Mouse (Mus musculus): ENCODE measurements around the gene Adap2. TPM values are rescaled to one million over a fixed set of nuclear protein-coding genes. Genes with fewer than 3 reads are reported as not detected.

Adap2 gene
- polyA plus RNA-seq, 1 experiment from 2014 or later, result 2.7 TPM

DNA sequence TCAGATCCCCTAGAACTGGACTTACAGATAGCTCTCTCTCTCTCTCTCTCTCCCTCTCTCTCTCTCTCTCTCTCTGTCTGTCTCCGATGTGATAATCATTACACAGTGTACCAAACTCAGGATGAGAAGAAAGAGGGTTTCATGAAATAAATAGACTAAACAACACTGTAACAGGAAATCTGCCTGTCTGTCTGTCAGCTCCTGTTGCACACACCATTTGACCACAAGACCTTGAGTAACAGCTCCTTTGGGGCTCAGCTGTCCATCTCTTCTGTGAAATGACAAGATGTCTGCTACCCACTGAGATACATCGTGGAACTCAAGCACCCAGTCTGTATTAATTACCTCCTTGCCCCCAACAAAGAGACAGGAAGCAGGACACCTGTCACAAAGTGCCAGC, 2.4 kb upstream of the Adap2 start:
- H3K4me3 ChIP-seq (ENCODE audit: low read depth, low read length), result no peak overlapping the region
- H3K4me1 ChIP-seq (ENCODE audit: control insufficient read depth, insufficient read depth, low read length), result no peaks in the 10 kb centered on the region
- 60% methylated on average over 2 of the region's 2 CpGs for WGBS
- no peak overlapping the region for H3K9ac ChIP-seq (ENCODE audit: low read depth, low read length)
- H3K9me3 ChIP-seq (ENCODE audit: control insufficient read depth, low read length), result no peaks in the 10 kb centered on the region
- no peaks in the 10 kb centered on the region for H3K36me3 ChIP-seq (ENCODE audit: control insufficient read depth, insufficient read depth, low read length)
- H3K27me3 ChIP-seq (replicated peaks; ENCODE audit: control insufficient read depth, insufficient read depth, low read length), result peaks cover 41% of the 10 kb centered on the region
- no peak for DNase-seq (ENCODE audit: low spot score)
- ATAC-seq (ENCODE audit: low read depth), result no peak
- no peak overlapping the region for H3K4me2 ChIP-seq (ENCODE audit: low read depth, low read length)
- no peak overlapping the region for H3K27ac ChIP-seq (replicated peaks; ENCODE audit: low read depth, low read length)

- ATAC-seq (ENCODE audit: low read depth), result no peak
- H3K9ac ChIP-seq (ENCODE audit: low read depth, low read length), result no peak overlapping the region
- H3K4me2 ChIP-seq (ENCODE audit: low read depth, low read length), result no peak overlapping the region
- peaks cover 41% of the 10 kb centered on the region for H3K27me3 ChIP-seq (replicated peaks; ENCODE audit: control insufficient read depth, insufficient read depth, low read length)
- no peak overlapping the region for H3K27ac ChIP-seq (replicated peaks; ENCODE audit: low read depth, low read length)
- no peak overlapping the region for H3K4me3 ChIP-seq (ENCODE audit: low read depth, low read length)
- DNase-seq (ENCODE audit: low spot score), result no peak
- H3K36me3 ChIP-seq (ENCODE audit: control insufficient read depth, insufficient read depth, low read length), result no peaks in the 10 kb centered on the region
- H3K9me3 ChIP-seq (ENCODE audit: control insufficient read depth, low read length), result no peaks in the 10 kb centered on the region
- 76% methylated on average over 8 of the region's 8 CpGs for WGBS
- no peaks in the 10 kb centered on the region for H3K4me1 ChIP-seq (ENCODE audit: control insufficient read depth, insufficient read depth, low read length)
These were observed 1.5 kb upstream of the Adap2 start for GRCm38 (mm10) chr11:80152376-80152775.

GRCm38 (mm10) chr11:80154501-80154900, 596 bp downstream of the Adap2 start:
- peak overlapping the region; percentile 49 for H3K9ac ChIP-seq (ENCODE audit: low read depth, low read length)
- H3K4me3 ChIP-seq (ENCODE audit: low read depth, low read length), result peak overlapping the region; percentile 48
- H3K36me3 ChIP-seq (ENCODE audit: control insufficient read depth, insufficient read depth, low read length), result no peaks in the 10 kb centered on the region
- peak overlapping the region; percentile 70 for H3K4me2 ChIP-seq (ENCODE audit: low read depth, low read length)
- H3K4me1 ChIP-seq (ENCODE audit: control insufficient read depth, insufficient read depth, low read length), result no peaks in the 10 kb centered on the region
- peaks cover 41% of the 10 kb centered on the region for H3K27me3 ChIP-seq (replicated peaks; ENCODE audit: control insufficient read depth, insufficient read depth, low read length)
- ATAC-seq (ENCODE audit: low read depth), result no peak
- DNase-seq (ENCODE audit: low spot score), result no peak
- H3K9me3 ChIP-seq (ENCODE audit: control insufficient read depth, low read length), result no peaks in the 10 kb centered on the region
- 31% methylated on average over 13 of the region's 25 CpGs for WGBS
- no peak overlapping the region for H3K27ac ChIP-seq (replicated peaks; ENCODE audit: low read depth, low read length)

DNA sequence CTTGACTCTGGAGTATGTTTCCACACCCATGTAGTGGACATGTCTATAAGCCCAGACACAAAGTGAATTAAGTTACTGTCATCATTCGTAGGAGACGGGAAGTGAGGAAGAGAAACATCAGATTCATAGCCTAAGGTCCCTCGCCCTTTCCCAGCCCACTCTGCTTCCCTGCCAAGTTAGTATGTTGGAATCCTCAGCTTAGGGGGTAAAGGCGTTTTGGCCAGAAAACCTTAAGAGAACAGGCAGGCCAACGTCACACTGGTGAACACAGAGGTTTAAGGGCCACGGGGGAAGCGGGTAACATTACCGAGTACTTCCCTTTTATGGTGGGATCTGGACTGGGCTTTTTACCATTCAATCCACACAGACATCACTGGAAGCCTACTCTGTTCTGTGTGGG, 1.6 kb downstream of the Adap2 start:
- no peak for ATAC-seq (ENCODE audit: low read depth)
- Histone ChIP-seq H3K4me2 (ENCODE audit: low read depth, low read length) (no peak overlapping the region), H3K9me3 (ENCODE audit: control insufficient read depth, low read length) (no peaks in the 10 kb centered on the region), H3K4me1 (ENCODE audit: control insufficient read depth, insufficient read depth, low read length) (no peaks in the 10 kb centered on the region), H3K36me3 (ENCODE audit: control insufficient read depth, insufficient read depth, low read length) (no peaks in the 10 kb centered on the region), H3K27me3 (replicated peaks; ENCODE audit: control insufficient read depth, insufficient read depth, low read length) (peaks cover 41% of the 10 kb centered on the region), H3K27ac (replicated peaks; ENCODE audit: low read depth, low read length) (no peak overlapping the region), H3K9ac (ENCODE audit: low read depth, low read length) (no peak overlapping the region), H3K4me3 (ENCODE audit: low read depth, low read length) (no peak overlapping the region)
- 87% methylated on average over 8 of the region's 8 CpGs for WGBS
- no peak for DNase-seq (ENCODE audit: low spot score)

DNA sequence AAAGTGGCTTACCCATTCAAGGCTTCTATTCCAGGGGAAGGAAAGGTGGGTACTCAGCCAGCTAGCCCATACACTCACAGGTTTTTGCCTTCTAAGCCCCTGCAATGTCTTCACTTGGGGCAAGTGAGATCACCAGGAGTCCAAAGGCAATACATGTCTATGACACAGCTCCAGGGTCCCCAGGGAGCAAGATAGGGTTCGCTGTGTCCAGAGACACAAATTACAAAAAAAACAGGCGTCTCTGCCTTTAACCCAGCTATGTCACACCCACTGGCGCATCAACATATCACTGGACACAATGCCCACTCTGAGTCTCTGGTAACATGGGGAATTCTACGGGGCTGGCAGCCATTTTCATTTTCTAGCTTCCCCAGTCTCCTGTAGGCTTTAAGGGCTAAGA, 2.1 kb downstream of the Adap2 start:
- Histone ChIP-seq H3K27me3 (replicated peaks; ENCODE audit: control insufficient read depth, insufficient read depth, low read length) (peaks cover 41% of the 10 kb centered on the region), H3K27ac (replicated peaks; ENCODE audit: low read depth, low read length) (no peak overlapping the region), H3K4me2 (ENCODE audit: low read depth, low read length) (no peak overlapping the region), H3K36me3 (ENCODE audit: control insufficient read depth, insufficient read depth, low read length) (no peaks in the 10 kb centered on the region), H3K9ac (ENCODE audit: low read depth, low read length) (no peak overlapping the region), H3K4me1 (ENCODE audit: control insufficient read depth, insufficient read depth, low read length) (no peaks in the 10 kb centered on the region), H3K4me3 (ENCODE audit: low read depth, low read length) (no peak overlapping the region), H3K9me3 (ENCODE audit: control insufficient read depth, low read length) (no peaks in the 10 kb centered on the region)
- WGBS, result 76% methylated on average over 4 of the region's 4 CpGs
- no peak for DNase-seq (ENCODE audit: low spot score)
- no peak for ATAC-seq (ENCODE audit: low read depth)

GRCm38 (mm10) chr11:80156841-80157240, 2.9 kb downstream of the Adap2 start:
- no peak overlapping the region for H3K27ac ChIP-seq (replicated peaks; ENCODE audit: low read depth, low read length)
- H3K27me3 ChIP-seq (replicated peaks; ENCODE audit: control insufficient read depth, insufficient read depth, low read length), result peaks cover 41% of the 10 kb centered on the region
- H3K36me3 ChIP-seq (ENCODE audit: control insufficient read depth, insufficient read depth, low read length), result no peaks in the 10 kb centered on the region
- H3K9me3 ChIP-seq (ENCODE audit: control insufficient read depth, low read length), result no peaks in the 10 kb centered on the region
- H3K4me3 ChIP-seq (ENCODE audit: low read depth, low read length), result no peak overlapping the region
- no peaks in the 10 kb centered on the region for H3K4me1 ChIP-seq (ENCODE audit: control insufficient read depth, insufficient read depth, low read length)
- no peak overlapping the region for H3K4me2 ChIP-seq (ENCODE audit: low read depth, low read length)
- WGBS, result 76% methylated on average over 4 of the region's 4 CpGs
- no peak for ATAC-seq (ENCODE audit: low read depth)
- no peak for DNase-seq (ENCODE audit: low spot score)
- no peak overlapping the region for H3K9ac ChIP-seq (ENCODE audit: low read depth, low read length)

- no peak for DNase-seq (ENCODE audit: low spot score)
- 89% methylated on average over 7 of the region's 7 CpGs for WGBS
- no peaks in the 10 kb centered on the region for H3K9me3 ChIP-seq (ENCODE audit: control insufficient read depth, low read length)
- no peaks in the 10 kb centered on the region for H3K36me3 ChIP-seq (ENCODE audit: control insufficient read depth, insufficient read depth, low read length)
- ATAC-seq (ENCODE audit: low read depth), result no peak
- H3K4me2 ChIP-seq (ENCODE audit: low read depth, low read length), result no peak overlapping the region
- H3K9ac ChIP-seq (ENCODE audit: low read depth, low read length), result no peak overlapping the region
- peaks cover 23% of the 10 kb centered on the region for H3K27me3 ChIP-seq (replicated peaks; ENCODE audit: control insufficient read depth, insufficient read depth, low read length)
- H3K27ac ChIP-seq (replicated peaks; ENCODE audit: low read depth, low read length), result no peak overlapping the region
- H3K4me3 ChIP-seq (ENCODE audit: low read depth, low read length), result no peak overlapping the region
- no peaks in the 10 kb centered on the region for H3K4me1 ChIP-seq (ENCODE audit: control insufficient read depth, insufficient read depth, low read length)
These were observed 5.1 kb downstream of the Adap2 start for GRCm38 (mm10) chr11:80159018-80159417.

DNA sequence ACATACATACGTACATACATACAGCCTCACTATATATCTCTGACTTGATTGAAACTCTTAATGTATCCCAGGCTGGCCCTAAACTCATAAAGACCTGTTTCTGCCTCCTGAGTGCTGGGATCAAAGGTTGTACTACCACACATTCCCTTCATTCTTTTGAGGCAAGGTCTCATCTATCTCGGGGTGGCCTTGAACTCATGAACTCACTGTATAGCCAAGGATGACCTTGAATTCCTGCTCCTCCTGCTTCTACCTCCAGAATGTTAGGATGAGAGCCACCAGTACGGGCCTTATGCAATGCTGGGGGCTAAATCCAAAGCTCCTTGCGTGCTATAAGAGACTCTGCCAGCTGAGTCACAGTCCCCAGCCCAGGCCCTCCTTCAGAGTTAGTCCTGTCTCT, 7.1 kb downstream of the Adap2 start:
- H3K36me3 ChIP-seq (ENCODE audit: control insufficient read depth, insufficient read depth, low read length), result no peaks in the 10 kb centered on the region
- no peak overlapping the region for H3K4me3 ChIP-seq (ENCODE audit: low read depth, low read length)
- WGBS, result 66% methylated on average over 4 of the region's 4 CpGs
- H3K4me2 ChIP-seq (ENCODE audit: low read depth, low read length), result no peak overlapping the region
- no peaks in the 10 kb centered on the region for H3K9me3 ChIP-seq (ENCODE audit: control insufficient read depth, low read length)
- peaks cover 3% of the 10 kb centered on the region; the same call in 1 of the 2 replicates for H3K27me3 ChIP-seq (replicated peaks; ENCODE audit: control insufficient read depth, insufficient read depth, low read length)
- no peak overlapping the region for H3K9ac ChIP-seq (ENCODE audit: low read depth, low read length)
- no peaks in the 10 kb centered on the region for H3K4me1 ChIP-seq (ENCODE audit: control insufficient read depth, insufficient read depth, low read length)
- DNase-seq (ENCODE audit: low spot score) (no peak), ATAC-seq (ENCODE audit: low read depth) (no peak)
- H3K27ac ChIP-seq (replicated peaks; ENCODE audit: low read depth, low read length), result no peak overlapping the region

- H3K27me3 ChIP-seq (replicated peaks; ENCODE audit: control insufficient read depth, insufficient read depth, low read length), result no peaks in the 10 kb centered on the region
- DNase-seq (ENCODE audit: low spot score) (no peak), ATAC-seq (ENCODE audit: low read depth) (no peak)
- H3K27ac ChIP-seq (replicated peaks; ENCODE audit: low read depth, low read length), result no peak overlapping the region
- no peak overlapping the region for H3K4me2 ChIP-seq (ENCODE audit: low read depth, low read length)
- no peak overlapping the region for H3K4me3 ChIP-seq (ENCODE audit: low read depth, low read length)
- no peaks in the 10 kb centered on the region for H3K9me3 ChIP-seq (ENCODE audit: control insufficient read depth, low read length)
- no peaks in the 10 kb centered on the region for H3K36me3 ChIP-seq (ENCODE audit: control insufficient read depth, insufficient read depth, low read length)
- no peak overlapping the region for H3K9ac ChIP-seq (ENCODE audit: low read depth, low read length)
- 51% methylated on average over 7 of the region's 7 CpGs for WGBS
- no peaks in the 10 kb centered on the region for H3K4me1 ChIP-seq (ENCODE audit: control insufficient read depth, insufficient read depth, low read length)
These were observed 9.6 kb downstream of the Adap2 start for GRCm38 (mm10) chr11:80163362-80164116.
